Mouse (Mus musculus) granulocyte monocyte progenitor cell, adult 5-6 weeks (primary cell): Measurements from ENCODE around the gene Grid2. TPM values are rescaled to one million over a fixed set of nuclear protein-coding genes. Genes with fewer than 3 reads are reported as not detected.

ENCODE experiments used
- ATAC-seq: replicated peaks from 2 replicates; pipeline ENCODE4 v1.8.0; 2016; ENCODE audit warnings: mild to moderate bottlenecking, moderate TSS enrichment, inconsistent platforms; ENCODE audit not compliant: poor library complexity, severe bottlenecking
- total RNA-seq, 2 experiments: library from RNA; stranded (forward) in 1 of 2; stranded (reverse) in 1 of 2; fragments of 200-712, 200-1000 nt in 1 of 2; fragments of >200 nt in 1 of 2; fragmentation: Nextera tagmentation in 1 of 2; gene quantifications; 2 replicates each; pipeline ENCODE4 v1.2.3; 2014 to 2017

Grid2 gene
- total RNA-seq, 2 experiments from 2014 or later, result not detected

DNA sequence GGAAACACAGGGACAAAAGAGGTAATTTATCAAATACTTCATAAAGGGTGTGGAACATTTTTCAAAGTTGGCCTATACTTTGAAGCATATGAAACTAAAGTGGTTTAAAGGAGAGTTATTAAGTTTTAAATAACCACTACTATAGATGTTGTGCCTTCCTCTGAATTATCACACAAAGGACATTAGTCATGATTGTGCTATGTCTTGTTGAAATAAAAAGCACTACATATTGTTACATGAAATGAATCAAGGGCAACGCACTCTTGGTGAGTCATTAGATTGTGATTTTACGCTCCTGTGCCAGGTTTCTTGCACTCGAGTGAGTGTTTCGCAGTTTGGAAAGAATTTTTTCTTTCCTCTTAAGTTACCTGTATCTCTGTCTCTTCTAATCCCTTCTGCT, 335.0 kb downstream of the Grid2 start:
- ATAC-seq, result no peak

GRCm38 (mm10) chr6:63609570-63609969, 353.9 kb downstream of the Grid2 start:
- no peak for ATAC-seq

DNA sequence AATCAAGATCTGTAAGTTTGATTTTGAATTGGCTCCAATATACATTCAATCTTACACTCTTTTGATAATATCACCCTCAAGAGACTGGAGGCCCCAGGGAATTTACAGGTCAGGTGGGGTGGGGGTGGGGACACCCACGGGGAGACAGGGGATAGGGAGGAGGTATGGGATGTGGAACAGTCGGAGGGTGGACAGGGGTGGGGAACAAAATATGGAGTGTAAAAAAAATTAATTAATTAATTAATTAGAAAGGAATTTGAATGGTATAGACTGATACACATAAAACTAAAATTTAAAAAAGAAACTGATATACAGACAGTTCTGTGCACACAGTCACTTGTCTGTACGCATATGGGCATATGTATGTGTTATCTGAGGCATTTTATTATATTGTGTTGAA, 380.3 kb downstream of the Grid2 start:
- ATAC-seq, result no peak

GRCm38 (mm10) chr6:63659423-63659822, 403.7 kb downstream of the Grid2 start:
- ATAC-seq, result no peak

GRCm38 (mm10) chr6:63685689-63686088, 430.0 kb downstream of the Grid2 start:
- ATAC-seq, result no peak

DNA sequence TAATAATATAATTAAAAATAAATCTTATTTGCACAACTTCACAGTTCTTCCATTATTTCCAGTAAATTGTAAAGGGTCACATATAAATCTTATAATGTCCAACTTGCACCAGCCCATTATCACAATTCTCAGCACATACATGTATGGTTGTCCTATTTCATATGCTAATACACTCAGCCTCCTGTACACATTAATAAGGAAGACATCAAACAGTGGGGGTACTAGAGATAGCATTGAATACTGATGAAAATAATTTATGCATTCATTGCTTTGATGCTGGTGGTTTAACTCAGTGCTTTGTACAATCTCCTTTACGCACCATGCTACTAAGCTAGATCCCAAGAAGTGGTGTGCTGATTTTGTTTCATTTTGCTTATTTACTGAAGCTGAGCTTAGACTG, 446.0 kb downstream of the Grid2 start:
- no peak for ATAC-seq

GRCm38 (mm10) chr6:63733740-63734139, 478.1 kb downstream of the Grid2 start:
- ATAC-seq, result no peak

DNA sequence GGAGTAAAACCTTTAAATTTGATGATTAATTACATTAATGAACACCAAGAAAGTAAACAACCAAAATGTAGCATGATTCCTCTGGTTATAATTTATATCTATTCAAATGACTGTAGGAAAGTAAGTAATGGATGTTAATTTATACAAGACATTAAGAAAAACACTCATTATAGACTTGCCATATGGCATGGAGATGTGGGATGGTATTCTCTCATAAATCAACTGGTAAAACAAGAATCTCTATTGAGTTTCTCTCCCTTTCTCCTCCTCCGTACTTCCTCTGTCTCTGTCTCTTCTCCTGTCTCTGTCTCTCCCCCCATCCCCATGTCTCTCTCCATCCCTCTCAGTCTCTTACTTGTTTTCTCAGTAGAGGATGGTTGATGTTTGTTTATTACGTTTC, 506.9 kb downstream of the Grid2 start:
- no peak for ATAC-seq

- no peak for ATAC-seq
Measured at GRCm38 (mm10) chr6:63794679-63795078, 539.0 kb downstream of the Grid2 start.

GRCm38 (mm10) chr6:63820236-63820635, 564.6 kb downstream of the Grid2 start:
- no peak for ATAC-seq

DNA sequence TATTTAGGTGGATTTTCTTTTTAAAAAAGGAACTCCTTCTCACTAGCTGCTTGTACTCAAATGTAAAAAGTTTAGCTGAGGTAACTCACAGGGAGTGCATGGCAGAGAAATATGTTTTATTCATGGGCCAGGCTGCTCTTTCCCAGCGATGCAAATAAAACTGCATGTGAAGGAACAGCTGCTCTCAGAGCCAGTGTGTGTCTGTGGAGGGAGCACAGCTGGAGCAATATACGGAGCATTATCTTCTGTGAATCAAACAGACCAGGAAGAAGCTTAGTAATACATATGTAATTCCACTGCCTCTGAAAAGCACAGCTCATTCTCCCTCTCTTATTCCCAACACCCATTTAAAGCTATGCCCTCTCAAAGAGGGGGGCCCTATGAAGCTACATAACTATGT, 607.0 kb downstream of the Grid2 start:
- no peak for ATAC-seq

- no peak for ATAC-seq
Measured at GRCm38 (mm10) chr6:63877088-63877764, 621.5 kb downstream of the Grid2 start.

- ATAC-seq, result no peak
Measured at GRCm38 (mm10) chr6:63877765-63878345, 622.2 kb downstream of the Grid2 start.

- ATAC-seq, result no peak
Measured at GRCm38 (mm10) chr6:63894714-63895113, 639.0 kb downstream of the Grid2 start.

GRCm38 (mm10) chr6:63898171-63898570, 642.5 kb downstream of the Grid2 start:
- no peak for ATAC-seq

GRCm38 (mm10) chr6:63917035-63917570, 661.4 kb downstream of the Grid2 start:
- no peak for ATAC-seq

DNA sequence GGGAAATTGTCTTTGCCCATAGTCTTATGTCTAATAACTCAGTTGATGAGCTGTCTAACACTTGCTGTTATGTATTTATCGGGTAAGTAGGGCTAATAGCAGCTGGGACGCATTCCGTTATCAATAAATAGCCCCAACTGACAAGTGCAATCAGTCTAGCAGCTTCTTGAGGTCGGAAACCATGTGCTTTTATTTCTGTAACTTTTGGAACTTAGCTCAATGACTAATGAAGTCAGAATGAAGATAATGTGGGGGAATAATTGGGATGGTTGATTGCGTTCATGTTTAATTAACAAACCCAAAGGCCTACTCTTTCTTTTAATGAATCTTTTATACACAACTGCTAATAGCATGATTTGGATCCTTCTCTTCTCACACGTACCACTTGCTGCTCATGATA, 666.3 kb downstream of the Grid2 start:
- no peak for ATAC-seq

- no peak for ATAC-seq
Measured at GRCm38 (mm10) chr6:63931201-63931600, 675.5 kb downstream of the Grid2 start.

DNA sequence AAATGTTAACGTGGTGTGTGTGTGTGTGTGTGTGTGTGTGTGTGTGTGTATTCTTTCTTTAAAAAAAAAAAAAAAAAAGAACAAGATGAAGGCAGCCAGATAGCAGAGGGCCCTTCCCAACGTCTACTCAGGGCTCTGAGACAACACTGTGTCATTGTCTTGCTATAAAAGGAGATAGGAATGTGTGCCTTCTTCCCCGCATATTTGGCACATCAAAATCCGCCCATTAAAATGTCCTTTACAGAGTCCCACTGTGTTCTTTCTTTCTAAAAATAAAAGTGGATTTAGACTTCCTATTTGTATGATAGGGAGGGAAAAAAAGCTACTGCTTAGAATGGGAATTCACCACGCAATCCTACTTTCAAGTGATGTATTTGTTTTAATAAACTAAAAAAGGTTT, 691.0 kb downstream of the Grid2 start:
- no peak for ATAC-seq

DNA sequence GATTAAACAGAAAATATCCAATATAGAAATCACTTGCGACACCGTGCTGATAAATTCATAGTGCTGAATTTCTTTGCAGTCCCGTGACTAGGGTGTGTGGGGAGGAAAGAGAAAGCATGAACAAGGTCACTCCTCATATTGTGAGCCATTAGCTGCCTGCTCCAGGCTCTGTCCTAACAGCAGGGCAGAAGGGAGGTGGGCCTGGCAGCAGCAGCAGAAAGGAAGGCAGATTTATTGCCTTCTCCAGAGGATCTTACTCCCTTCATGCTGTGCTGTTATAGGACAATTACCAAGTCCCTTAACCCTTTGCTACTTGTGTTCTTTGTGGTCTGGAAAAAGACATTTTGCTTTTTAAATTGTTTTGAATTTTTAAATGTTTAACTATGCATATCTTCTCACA, 708.1 kb downstream of the Grid2 start:
- ATAC-seq, result no peak

DNA sequence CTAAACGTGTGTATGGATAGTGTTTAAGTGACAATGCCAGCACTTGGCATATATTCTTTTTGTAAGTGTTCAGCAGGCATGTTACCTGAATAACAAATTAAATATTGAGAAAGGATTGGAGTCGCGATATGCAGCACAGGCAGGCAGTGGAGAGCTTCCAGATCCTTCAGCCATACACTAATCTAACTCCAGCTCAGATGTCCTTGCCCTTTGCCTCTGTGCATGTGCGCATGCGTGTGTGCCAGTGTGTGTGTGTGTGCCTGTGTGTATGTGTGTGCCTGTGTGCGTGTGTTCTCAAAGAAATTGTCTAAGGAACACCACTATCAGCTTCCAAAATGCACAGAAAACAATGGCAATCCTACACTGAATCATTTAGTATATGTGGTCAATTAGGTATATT, 708.6 kb downstream of the Grid2 start:
- no peak for ATAC-seq

GRCm38 (mm10) chr6:63964735-63965134, 709.1 kb downstream of the Grid2 start:
- no peak for ATAC-seq
